Mouse (Mus musculus) ES-Bruce4 (cell line): ENCODE measurements around the gene Rtkn. TPM values are rescaled to one million over a fixed set of nuclear protein-coding genes. Genes with fewer than 3 reads are reported as not detected.

Experiments
- H3K27ac ChIP-seq: 2 replicates; pipeline ENCODE4 v1.5.1; 2012; ENCODE audit warnings: low read length, inconsistent platforms; ENCODE audit not compliant: insufficient read depth
- H3K27me3 ChIP-seq: 2 replicates; pipeline ENCODE4 v1.6.1; 2012; ENCODE audit warnings: mild to moderate bottlenecking, low read length, inconsistent platforms; ENCODE audit not compliant: control insufficient read depth, poor library complexity, insufficient read depth, severe bottlenecking
- H3K36me3 ChIP-seq: 2 replicates; pipeline ENCODE4 v1.6.1; 2012; ENCODE audit warnings: inconsistent platforms, mild to moderate bottlenecking, low read length, moderate library complexity; ENCODE audit not compliant: control insufficient read depth, poor library complexity, insufficient read depth, severe bottlenecking
- H3K4me1 ChIP-seq: one replicate; pipeline ENCODE4 v1.8.1; 2011; ENCODE audit warnings: low read length; ENCODE audit not compliant: control insufficient read depth, insufficient read depth
- H3K4me3 ChIP-seq: 2 replicates; pipeline ENCODE4 v1.5.1; 2011; ENCODE audit warnings: low read depth, mild to moderate bottlenecking, low read length
- H3K9ac ChIP-seq: 2 replicates; pipeline ENCODE4 v1.6.1; 2012; ENCODE audit warnings: low read depth, mild to moderate bottlenecking, inconsistent platforms; ENCODE audit not compliant: poor library complexity, severe bottlenecking
- H3K9me3 ChIP-seq: replicated peaks from 2 replicates; pipeline ENCODE4 v1.6.1; 2012; ENCODE audit warnings: mild to moderate bottlenecking, low read length, inconsistent platforms; ENCODE audit not compliant: control insufficient read depth, poor library complexity, insufficient read depth, severe bottlenecking
- CTCF ChIP-seq: IDR thresholded peaks from one replicate; pipeline ENCODE4 v1.8.1; 2011; ENCODE audit warnings: low read depth, low read length
- EP300 ChIP-seq: IDR thresholded peaks from 2 replicates; pipeline ENCODE4 v1.6.1; 2011; ENCODE audit warnings: low read depth, low read length; ENCODE audit not compliant: insufficient read depth
- POLR2A ChIP-seq: IDR thresholded peaks from one replicate; pipeline ENCODE4 v1.8.1; 2011; ENCODE audit warnings: low read length; ENCODE audit not compliant: insufficient read depth
- polyA plus RNA-seq: library from polyadenylated mRNA; stranded (reverse); fragments of >200 nt; gene quantifications from 2 replicates; pipeline ENCODE4 v1.2.4, GENCODE M21; 2011; ENCODE audit warnings: low read depth; ENCODE audit not compliant: missing spikeins, insufficient read depth, insufficient read length

Rtkn gene
- polyA plus RNA-seq, 1 experiment = 10.4 TPM

- Histone ChIP-seq H3K27me3 (no peaks in the 10 kb centered on the region), H3K27ac (no peak overlapping the region)
Measured at GRCm38 (mm10) chr6:83136881-83137575, 1.8 kb downstream of the Rtkn start.

GRCm38 (mm10) chr6:83137576-83137950 is 2.3 kb downstream of the Rtkn start:
- Histone ChIP-seq H3K36me3 (no peaks in the 10 kb centered on the region), H3K4me1 (peaks cover 6% of the 10 kb centered on the region), H3K9ac (peak overlapping the region; percentile 62), H3K9me3 (no peaks in the 10 kb centered on the region), H3K4me3 (peak overlapping the region; percentile 62), H3K27me3 (no peaks in the 10 kb centered on the region), H3K27ac (no peak overlapping the region)
- TF ChIP-seq CTCF = no peak
- no peak for TF ChIP-seq POLR2A
- TF ChIP-seq EP300 = no peak

More at GRCm38 (mm10) chr6:83136881-83137575, 1.8 kb downstream of the Rtkn start:
- Histone ChIP-seq H3K9ac (peak overlapping the region; percentile 62), H3K4me3 (peak overlapping the region; percentile 62), H3K4me1 (peaks cover 6% of the 10 kb centered on the region), H3K36me3 (no peaks in the 10 kb centered on the region), H3K9me3 (no peaks in the 10 kb centered on the region)
- TF ChIP-seq EP300 = no peak

GRCm38 (mm10) chr6:83138056-83138455 is 2.8 kb downstream of the Rtkn start:
- H3K4me3 ChIP-seq = peak overlapping the region; percentile 62
- no peak for TF ChIP-seq EP300
- no peak for TF ChIP-seq POLR2A
- no peak for TF ChIP-seq CTCF
- no peaks in the 10 kb centered on the region for H3K9me3 ChIP-seq
- peaks cover 6% of the 10 kb centered on the region for H3K4me1 ChIP-seq
- no peak overlapping the region for H3K27ac ChIP-seq
- no peaks in the 10 kb centered on the region for H3K36me3 ChIP-seq
- H3K27me3 ChIP-seq = no peaks in the 10 kb centered on the region
- 0 out of 2 replicates have a peak overlapping the region, but pooled peaks have one; percentile 13 for H3K9ac ChIP-seq

GRCm38 (mm10) chr6:83140044-83140443 is 4.8 kb downstream of the Rtkn start:
- H3K27me3 ChIP-seq = no peaks in the 10 kb centered on the region
- H3K9me3 ChIP-seq = no peaks in the 10 kb centered on the region
- no peak overlapping the region for H3K9ac ChIP-seq
- peaks cover 6% of the 10 kb centered on the region for H3K4me1 ChIP-seq
- no peak overlapping the region for H3K27ac ChIP-seq
- TF ChIP-seq CTCF (no peak), POLR2A (no peak), EP300 (no peak)
- H3K36me3 ChIP-seq = no peaks in the 10 kb centered on the region
- no peak overlapping the region for H3K4me3 ChIP-seq

DNA sequence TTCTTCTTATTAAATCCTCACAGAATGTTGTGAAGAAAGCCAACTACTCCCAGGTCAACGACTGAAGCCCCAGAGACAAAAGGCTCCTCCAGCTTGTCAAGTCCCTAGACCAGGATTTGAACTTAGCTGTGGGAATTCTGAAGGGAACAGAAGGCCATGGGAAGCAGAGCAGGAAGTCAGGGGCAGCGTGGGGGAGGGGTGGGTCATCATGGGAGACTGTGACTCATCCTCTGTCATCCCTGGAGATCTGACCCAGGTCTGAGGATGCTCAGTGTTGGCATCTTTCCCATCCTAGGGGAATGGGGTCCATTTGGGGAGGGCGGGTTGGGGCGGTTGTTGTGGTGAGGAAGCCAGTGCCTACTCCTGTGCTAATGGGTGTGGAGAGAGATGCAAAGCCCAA is 6.4 kb downstream of the Rtkn start:
- peaks cover 4% of the 10 kb centered on the region for H3K4me1 ChIP-seq
- peak overlapping the region; percentile 63 for H3K4me3 ChIP-seq
- no peaks in the 10 kb centered on the region for H3K9me3 ChIP-seq
- no peaks in the 10 kb centered on the region for H3K27me3 ChIP-seq
- no peak overlapping the region for H3K27ac ChIP-seq
- H3K9ac ChIP-seq = peak overlapping the region; percentile 70
- TF ChIP-seq POLR2A = no peak
- TF ChIP-seq CTCF = no peak
- TF ChIP-seq EP300 = no peak
- no peaks in the 10 kb centered on the region for H3K36me3 ChIP-seq

- Histone ChIP-seq H3K9ac (peak overlapping the region; percentile 70), H3K27me3 (no peaks in the 10 kb centered on the region), H3K4me3 (peak overlapping the region; percentile 63), H3K27ac (no peak overlapping the region), H3K9me3 (no peaks in the 10 kb centered on the region), H3K36me3 (no peaks in the 10 kb centered on the region), H3K4me1 (peaks cover 3% of the 10 kb centered on the region)
- no peak for TF ChIP-seq CTCF
- TF ChIP-seq POLR2A = no peak
- no peak for TF ChIP-seq EP300
Measured at GRCm38 (mm10) chr6:83142211-83142731, 7.0 kb downstream of the Rtkn start.
